Mouse (Mus musculus) midbrain, embryonic 13.5 days (tissue): ENCODE measurements around the gene Smyd3. TPM values are rescaled to one million over a fixed set of nuclear protein-coding genes. Genes with fewer than 3 reads are reported as not detected.
A peak's percentile ranks its signal among the peaks of the same experiment; 100 is the strongest.

ENCODE experiments used
- ATAC-seq: fragments of 200-750 bp; cut with Nextera tagmentation; 2 replicates; pipeline ENCODE4 v1.8.0; 2017; ENCODE audit warnings: mild to moderate bottlenecking, moderate TSS enrichment, moderate library complexity
- H3K27ac ChIP-seq: fragments of 300-500 bp; sonication (generic); 2 replicates; pipeline ENCODE4 v1.5.1; 2015; ENCODE audit warnings: inconsistent platforms, mild to moderate bottlenecking, moderate library complexity
- H3K27me3 ChIP-seq: fragments of 300-500 bp; sonication (generic); 2 replicates; pipeline ENCODE4 v1.6.1; 2015; ENCODE audit warnings: mild to moderate bottlenecking, inconsistent platforms
- H3K36me3 ChIP-seq: fragments of 300-500 bp; sonication (generic); 2 replicates; pipeline ENCODE4 v1.6.1; 2015; ENCODE audit warnings: mild to moderate bottlenecking, inconsistent platforms
- H3K4me1 ChIP-seq: fragments of 300-500 bp; sonication (generic); replicated peaks from 2 replicates; pipeline ENCODE4 v1.6.1; 2015; ENCODE audit warnings: inconsistent platforms
- H3K4me2 ChIP-seq: fragments of 300-500 bp; sonication (generic); replicated peaks from 2 replicates; pipeline ENCODE4 v1.6.1; 2015; ENCODE audit warnings: moderate library complexity, mild to moderate bottlenecking, inconsistent platforms
- H3K4me3 ChIP-seq: fragments of 300-500 bp; sonication (generic); replicated peaks from 2 replicates; pipeline ENCODE4 v1.5.1; 2015; ENCODE audit warnings: mild to moderate bottlenecking, inconsistent platforms
- H3K9ac ChIP-seq: fragments of 300-500 bp; sonication (generic); replicated peaks from 2 replicates; pipeline ENCODE4 v1.6.1; 2015; ENCODE audit warnings: mild to moderate bottlenecking, inconsistent platforms
- H3K9me3 ChIP-seq: fragments of 300-500 bp; sonication (generic); 2 replicates; pipeline ENCODE4 v1.6.1; 2016; ENCODE audit warnings: mild to moderate bottlenecking, inconsistent platforms
- WGBS: fragments of 180-500 bp; shearing (Covaris S2); methylation state at CpG from one replicate; pipeline ENCODE4 v1.1.7; 2015; 5-methylcytosine and 5-hydroxymethylcytosine counted together
- polyA plus RNA-seq: library from polyadenylated mRNA; unstranded; fragments of >200 nt; fragmentation: Nextera tagmentation; extraction: Ambion mirVana; gene quantifications from 2 replicates; pipeline ENCODE4 v1.2.1, GENCODE M21; 2015

The Smyd3 gene
- polyA plus RNA-seq, 1 experiment from 2014 or later = 14.5 TPM

GRCm38 (mm10) chr1:179400835-179401234 lies 117.0 kb downstream of the Smyd3 start:
- Histone ChIP-seq H3K9me3 (no peaks in the 10 kb centered on the region), H3K4me1 (no peaks in the 10 kb centered on the region), H3K9ac (no peak overlapping the region), H3K4me3 (no peak overlapping the region), H3K27ac (no peak overlapping the region), H3K36me3 (no peaks in the 10 kb centered on the region), H3K4me2 (no peak overlapping the region), H3K27me3 (no peaks in the 10 kb centered on the region)
- WGBS = 85% methylated on average over 5 of the region's 5 CpGs
- no peak for ATAC-seq

GRCm38 (mm10) chr1:179398639-179399038 lies 119.2 kb downstream of the Smyd3 start:
- Histone ChIP-seq H3K4me3 (no peak overlapping the region), H3K9ac (no peak overlapping the region), H3K27ac (no peak overlapping the region), H3K4me2 (no peak overlapping the region), H3K27me3 (no peaks in the 10 kb centered on the region), H3K36me3 (no peaks in the 10 kb centered on the region), H3K4me1 (no peaks in the 10 kb centered on the region), H3K9me3 (no peaks in the 10 kb centered on the region)
- WGBS = 91% methylated on average over 4 of the region's 4 CpGs
- ATAC-seq = no peak

GRCm38 (mm10) chr1:179386237-179386975 lies 131.4 kb downstream of the Smyd3 start:
- WGBS = 45% methylated on average over 15 of the region's 15 CpGs
- Histone ChIP-seq H3K36me3 (no peaks in the 10 kb centered on the region), H3K9ac (no peak overlapping the region), H3K27ac (no peak overlapping the region), H3K4me2 (no peak overlapping the region), H3K4me3 (no peak overlapping the region), H3K27me3 (no peaks in the 10 kb centered on the region), H3K9me3 (no peaks in the 10 kb centered on the region), H3K4me1 (peaks cover 11% of the 10 kb centered on the region)
- ATAC-seq = 0 out of 2 replicates have a peak, but pooled peaks have one; percentile 20

- Histone ChIP-seq H3K4me3 (no peak overlapping the region), H3K9ac (no peak overlapping the region), H3K36me3 (no peaks in the 10 kb centered on the region), H3K9me3 (no peaks in the 10 kb centered on the region), H3K4me1 (peaks cover 11% of the 10 kb centered on the region), H3K27me3 (no peaks in the 10 kb centered on the region), H3K4me2 (no peak overlapping the region), H3K27ac (no peak overlapping the region)
- WGBS = 96% methylated on average over 7 of the region's 7 CpGs
- no peak for ATAC-seq
Observed at GRCm38 (mm10) chr1:179385691-179386090, 132.2 kb downstream of the Smyd3 start.

GRCm38 (mm10) chr1:179384296-179384695 lies 133.5 kb downstream of the Smyd3 start:
- Histone ChIP-seq H3K4me1 (peaks cover 11% of the 10 kb centered on the region), H3K4me2 (no peak overlapping the region), H3K36me3 (no peaks in the 10 kb centered on the region), H3K4me3 (no peak overlapping the region), H3K27me3 (no peaks in the 10 kb centered on the region), H3K27ac (no peak overlapping the region), H3K9ac (no peak overlapping the region), H3K9me3 (no peaks in the 10 kb centered on the region; the same call in 1 of the 2 replicates)
- no peak for ATAC-seq
- WGBS = 69% methylated on average over 2 of the region's 2 CpGs

- 81% methylated on average over 4 of the region's 4 CpGs for WGBS
- H3K4me2 ChIP-seq = no peak overlapping the region
- no peak overlapping the region for H3K4me3 ChIP-seq
- no peaks in the 10 kb centered on the region; the same call in 1 of the 2 replicates for H3K9me3 ChIP-seq
- no peaks in the 10 kb centered on the region for H3K27me3 ChIP-seq
- no peak overlapping the region for H3K27ac ChIP-seq
- no peak for ATAC-seq
- no peaks in the 10 kb centered on the region for H3K36me3 ChIP-seq
- H3K4me1 ChIP-seq = no peaks in the 10 kb centered on the region; the same call in 1 of the 2 replicates
- H3K9ac ChIP-seq = no peak overlapping the region
Observed at GRCm38 (mm10) chr1:179378102-179378501, 139.7 kb downstream of the Smyd3 start.

GRCm38 (mm10) chr1:179374987-179375386 lies 142.9 kb downstream of the Smyd3 start:
- Histone ChIP-seq H3K4me1 (peaks cover 9% of the 10 kb centered on the region; the same call in 1 of the 2 replicates), H3K27me3 (no peaks in the 10 kb centered on the region), H3K9ac (no peak overlapping the region), H3K36me3 (no peaks in the 10 kb centered on the region), H3K9me3 (no peaks in the 10 kb centered on the region), H3K4me2 (no peak overlapping the region), H3K27ac (0 out of 2 replicates have a peak overlapping the region, but pooled peaks have one; percentile 26), H3K4me3 (no peak overlapping the region)
- ATAC-seq = no peak
- WGBS = 83% methylated on average over 4 of the region's 4 CpGs

- Histone ChIP-seq H3K9ac (no peak overlapping the region), H3K4me2 (no peak overlapping the region), H3K27ac (no peak overlapping the region), H3K4me1 (peaks cover 9% of the 10 kb centered on the region; the same call in 1 of the 2 replicates), H3K27me3 (no peaks in the 10 kb centered on the region), H3K4me3 (no peak overlapping the region), H3K9me3 (no peaks in the 10 kb centered on the region), H3K36me3 (no peaks in the 10 kb centered on the region)
- ATAC-seq = no peak
- WGBS = 92% methylated on average over 11 of the region's 11 CpGs
Observed at GRCm38 (mm10) chr1:179373911-179374310, 143.9 kb downstream of the Smyd3 start.

GRCm38 (mm10) chr1:179371191-179371590 lies 146.7 kb downstream of the Smyd3 start:
- WGBS = 71% methylated on average over 3 of the region's 3 CpGs
- Histone ChIP-seq H3K4me1 (0 out of 2 replicates have a peak, but pooled peaks cover 9% of the 10 kb centered on the region), H3K27me3 (no peaks in the 10 kb centered on the region), H3K36me3 (no peaks in the 10 kb centered on the region), H3K4me2 (no peak overlapping the region), H3K4me3 (no peak overlapping the region), H3K9me3 (no peaks in the 10 kb centered on the region), H3K9ac (no peak overlapping the region), H3K27ac (no peak overlapping the region)
- no peak for ATAC-seq

- Histone ChIP-seq H3K9me3 (no peaks in the 10 kb centered on the region), H3K9ac (no peak overlapping the region), H3K4me1 (0 out of 2 replicates have a peak, but pooled peaks cover 9% of the 10 kb centered on the region), H3K4me3 (no peak overlapping the region), H3K27me3 (no peaks in the 10 kb centered on the region), H3K36me3 (no peaks in the 10 kb centered on the region), H3K27ac (no peak overlapping the region), H3K4me2 (no peak overlapping the region)
- WGBS = 61% methylated on average over 3 of the region's 3 CpGs
- ATAC-seq = no peak
Observed at GRCm38 (mm10) chr1:179368426-179369010, 149.3 kb downstream of the Smyd3 start.

- no peak for ATAC-seq
- Histone ChIP-seq H3K27ac (no peak overlapping the region), H3K4me3 (no peak overlapping the region), H3K9ac (no peak overlapping the region), H3K4me2 (no peak overlapping the region), H3K9me3 (no peaks in the 10 kb centered on the region), H3K36me3 (no peaks in the 10 kb centered on the region), H3K4me1 (no peaks in the 10 kb centered on the region), H3K27me3 (no peaks in the 10 kb centered on the region)
- WGBS = 78% methylated on average over 8 of the region's 8 CpGs
Observed at GRCm38 (mm10) chr1:179361481-179362466, 156.1 kb downstream of the Smyd3 start.
